Mouse (Mus musculus): ENCODE data around the gene Mreg.
A peak's percentile ranks its signal among the peaks of the same experiment; 100 is the strongest.

GRCm38 (mm10) chr1:72220008-72220407 lies 7.9 kb upstream of the Mreg start:
- TF ChIP-seq E2F4 (IDR thresholded peaks at IDR 0.05; ENCODE audit: insufficient replicate concordance, low read depth, low read length) (no peak), ZNF384 (IDR thresholded peaks at IDR 0.05; ENCODE audit: low read depth, low read length) (peak; percentile 58; the same call in 1 of the 2 replicates), CTCF (conservative IDR thresholded peaks at IDR 0.05 in 1 of 2, IDR thresholded peaks at IDR 0.05 in 1 of 2; ENCODE audit: low read depth in 2 of 2, low read length in 2 of 2) (peak in 1 of 2 experiments; percentile 80; a peak in 3 of 4 replicates), JUND (conservative IDR thresholded peaks at IDR 0.05; ENCODE audit: low read depth, low read length) (no peak), POLR2A (IDR thresholded peaks at IDR 0.05; ENCODE audit: low read depth, low read length) (no peak)

Measured in CH12.LX (cell line).